Mouse (Mus musculus) MEL (cell line): ENCODE data around the gene Ovol2. TPM values are rescaled to one million over a fixed set of nuclear protein-coding genes. Genes with fewer than 3 reads are reported as not detected.

Experiments used
- DNase-seq: peaks from one replicate; pipeline ENCODE4 v3.0.0; 2011; ENCODE audit warnings: low read depth, low spot score
- H3K27ac ChIP-seq: 2 replicates; pipeline ENCODE4 v1.5.1; 2012; ENCODE audit warnings: low read depth, mild to moderate bottlenecking, control low read depth, low read length, moderate library complexity; ENCODE audit not compliant: control insufficient read depth
- H3K27me3 ChIP-seq, 2 experiments: fragments of 150-350 bp in 1 of 2; sonication (generic) in 1 of 2; 2 replicates each; pipeline ENCODE4 v1.6.1; 2012; ENCODE audit warnings: low read length in 2 of 2, mild to moderate bottlenecking in 2 of 2, improper control_type of control experiment in 1 of 2, moderate library complexity in 1 of 2; ENCODE audit not compliant: insufficient read depth in 2 of 2, control insufficient read depth in 1 of 2
- H3K36me3 ChIP-seq, 2 experiments: 2 replicates each; pipeline ENCODE4 v1.6.1; 2012 to 2014; ENCODE audit warnings: low read length in 2 of 2, improper control_type of control experiment in 1 of 2, inconsistent platforms in 1 of 2, mild to moderate bottlenecking in 1 of 2; ENCODE audit not compliant: insufficient read depth in 2 of 2, control insufficient read depth in 1 of 2
- H3K4me1 ChIP-seq, 2 experiments: fragments of 150-350 bp in 1 of 2; sonication (generic) in 1 of 2; 2 replicates each; pipeline ENCODE4 v1.6.1; 2012; ENCODE audit warnings: low read length in 2 of 2, improper control_type of control experiment in 1 of 2, mild to moderate bottlenecking in 1 of 2; ENCODE audit not compliant: insufficient read depth in 2 of 2, control insufficient read depth in 1 of 2
- H3K4me3 ChIP-seq, 2 experiments: fragments of 150-350 bp in 1 of 2; sonication (generic) in 1 of 2; 2 replicates each; pipeline ENCODE4 v1.5.1; 2012; ENCODE audit warnings: low read depth in 2 of 2, low read length in 2 of 2, mild to moderate bottlenecking in 2 of 2, moderate library complexity in 2 of 2, control low read depth in 1 of 2, improper control_type of control experiment in 1 of 2; ENCODE audit not compliant: control insufficient read depth in 1 of 2, insufficient read depth in 1 of 2
- H3K79me2 ChIP-seq: 2 replicates; pipeline ENCODE4 v1.6.1; 2012; ENCODE audit warnings: mild to moderate bottlenecking, low read length, moderate library complexity; ENCODE audit not compliant: control insufficient read depth, poor library complexity, insufficient read depth
- H3K9ac ChIP-seq: 2 replicates; pipeline ENCODE4 v1.6.1; 2012; ENCODE audit warnings: low read depth, mild to moderate bottlenecking, control low read depth, low read length, moderate library complexity; ENCODE audit not compliant: control insufficient read depth, poor library complexity, severe bottlenecking
- H3K9me3 ChIP-seq: fragments of 150-350 bp; sonication (generic); replicated peaks from 2 replicates; pipeline ENCODE4 v1.6.1; 2012; ENCODE audit warnings: mild to moderate bottlenecking, low read length, improper control_type of control experiment, moderate library complexity; ENCODE audit not compliant: insufficient read depth
- BHLHE40 ChIP-seq: IDR thresholded peaks from 2 replicates; pipeline ENCODE4 v1.6.1; 2012; ENCODE audit warnings: low read depth, mild to moderate bottlenecking, inconsistent platforms, low read length, improper control_type of control experiment, borderline replicate concordance
- CHD1 ChIP-seq: IDR thresholded peaks from 2 replicates; pipeline ENCODE4 v1.6.1; 2012; ENCODE audit warnings: low read depth, mild to moderate bottlenecking, inconsistent platforms, low read length, improper control_type of control experiment
- CHD2 ChIP-seq: IDR thresholded peaks from 2 replicates; pipeline ENCODE4 v1.6.1; 2011; ENCODE audit warnings: low read length, improper control_type of control experiment
- CTCF ChIP-seq, 3 experiments: IDR thresholded peaks in 2 of 3; conservative IDR thresholded peaks in 1 of 3; 2 replicates each; pipeline ENCODE4 v1.5.1; 2011 to 2012; ENCODE audit warnings: low read length in 3 of 3, low read depth in 2 of 3, mild to moderate bottlenecking in 2 of 3, improper control_type of control experiment in 1 of 3, inconsistent platforms in 1 of 3, mixed read lengths in 1 of 3, moderate library complexity in 1 of 3; ENCODE audit not compliant: control insufficient read depth in 1 of 3, insufficient read depth in 1 of 3, poor library complexity in 1 of 3, severe bottlenecking in 1 of 3
- E2F4 ChIP-seq: IDR thresholded peaks from 2 replicates; pipeline ENCODE4 v1.6.1; 2011; ENCODE audit warnings: low read depth, low read length, improper control_type of control experiment, borderline replicate concordance
- ELF1 ChIP-seq: IDR thresholded peaks from 2 replicates; pipeline ENCODE4 v1.6.1; 2014; ENCODE audit warnings: low read depth, mild to moderate bottlenecking, inconsistent platforms, low read length, improper control_type of control experiment, moderate library complexity
- GABPA ChIP-seq: IDR thresholded peaks from 2 replicates; pipeline ENCODE4 v1.6.1; 2012; ENCODE audit warnings: low read depth, mild to moderate bottlenecking, inconsistent platforms, low read length, improper control_type of control experiment, moderate library complexity
- GATA1 ChIP-seq: IDR thresholded peaks from 2 replicates; pipeline ENCODE4 v1.6.1; 2011; ENCODE audit warnings: low read depth, low read length, improper control_type of control experiment
- JUND ChIP-seq: IDR thresholded peaks from 2 replicates; pipeline ENCODE4 v1.6.1; 2011; ENCODE audit warnings: low read depth, mild to moderate bottlenecking, improper control_type of control experiment, low read length
- KAT2A ChIP-seq: conservative IDR thresholded peaks from 2 replicates; pipeline ENCODE4 v1.6.1; 2012; ENCODE audit warnings: low read depth, low read length, improper control_type of control experiment, inconsistent platforms
- MAFK ChIP-seq: IDR thresholded peaks from 2 replicates; pipeline ENCODE4 v1.6.1; 2011; ENCODE audit warnings: low read depth, mild to moderate bottlenecking, low read length, improper control_type of control experiment, borderline replicate concordance
- MAX ChIP-seq: IDR thresholded peaks from 2 replicates; pipeline ENCODE4 v1.6.1; 2011; ENCODE audit warnings: low read length, improper control_type of control experiment
- MEF2A ChIP-seq: IDR thresholded peaks from 2 replicates; pipeline ENCODE4 v1.6.1; 2014; ENCODE audit warnings: low read depth, mild to moderate bottlenecking, inconsistent platforms, low read length, improper control_type of control experiment; ENCODE audit not compliant: poor library complexity, insufficient replicate concordance, severe bottlenecking; ENCODE audit errors: extremely low read depth
- MXI1 ChIP-seq: IDR thresholded peaks from 2 replicates; pipeline ENCODE4 v1.6.1; 2011; ENCODE audit warnings: mild to moderate bottlenecking, low read depth, low read length, improper control_type of control experiment
- MYB ChIP-seq: IDR thresholded peaks from 2 replicates; pipeline ENCODE4 v1.6.1; 2011; ENCODE audit warnings: mild to moderate bottlenecking, low read depth, low read length, improper control_type of control experiment
- MYC ChIP-seq: IDR thresholded peaks from 2 replicates; pipeline ENCODE4 v1.6.1; 2011; ENCODE audit warnings: low read depth, mild to moderate bottlenecking, low read length, improper control_type of control experiment, moderate library complexity
- NELFE ChIP-seq: IDR thresholded peaks from 2 replicates; pipeline ENCODE4 v1.6.1; 2011; ENCODE audit warnings: low read depth, low read length, improper control_type of control experiment
- NRF1 ChIP-seq: IDR thresholded peaks from 2 replicates; pipeline ENCODE4 v1.6.1; 2014; ENCODE audit warnings: low read depth, mild to moderate bottlenecking, inconsistent platforms, low read length, improper control_type of control experiment, moderate library complexity; ENCODE audit not compliant: poor library complexity, insufficient read depth, severe bottlenecking
- POLR2A ChIP-seq, 2 experiments: IDR thresholded peaks; 2 replicates each; pipeline ENCODE4 v1.6.1; 2011 to 2012; ENCODE audit warnings: low read length in 2 of 2, mild to moderate bottlenecking in 2 of 2, control low read depth in 1 of 2, improper control_type of control experiment in 1 of 2, low read depth in 1 of 2, moderate library complexity in 1 of 2; ENCODE audit not compliant: control insufficient read depth in 1 of 2, insufficient read depth in 1 of 2, poor library complexity in 1 of 2
- POLR2AphosphoS2 ChIP-seq: IDR thresholded peaks from 2 replicates; pipeline ENCODE4 v1.6.1; 2011; ENCODE audit warnings: low read length, improper control_type of control experiment
- POLR2AphosphoS5 ChIP-seq: IDR thresholded peaks from 2 replicates; pipeline ENCODE4 v1.6.1; 2012; ENCODE audit warnings: low read depth, borderline replicate concordance, mild to moderate bottlenecking, inconsistent platforms, low read length, moderate library complexity, mixed read lengths
- RCOR1 ChIP-seq: IDR thresholded peaks from 2 replicates; pipeline ENCODE4 v1.6.1; 2012; ENCODE audit warnings: low read depth, mild to moderate bottlenecking, inconsistent platforms, low read length, improper control_type of control experiment
- SMC3 ChIP-seq: IDR thresholded peaks from 2 replicates; pipeline ENCODE4 v1.6.1; 2011; ENCODE audit warnings: low read depth, low read length, improper control_type of control experiment
- TAL1 ChIP-seq: IDR thresholded peaks from 2 replicates; pipeline ENCODE4 v1.6.1; 2012; ENCODE audit warnings: mild to moderate bottlenecking, inconsistent platforms, low read length, moderate library complexity, mixed read lengths
- TBP ChIP-seq: IDR thresholded peaks from 2 replicates; pipeline ENCODE4 v1.8.0; 2011; ENCODE audit warnings: low read depth, low read length, improper control_type of control experiment
- TCF12 ChIP-seq: IDR thresholded peaks from 2 replicates; pipeline ENCODE4 v1.6.1; 2014; ENCODE audit warnings: low read depth, mild to moderate bottlenecking, inconsistent platforms, low read length, improper control_type of control experiment, moderate library complexity
- UBTF ChIP-seq: IDR thresholded peaks from 2 replicates; pipeline ENCODE4 v1.6.1; 2012; ENCODE audit warnings: low read depth, mild to moderate bottlenecking, inconsistent platforms, low read length, improper control_type of control experiment, moderate library complexity, borderline replicate concordance; ENCODE audit not compliant: insufficient read depth
- USF1 ChIP-seq: IDR thresholded peaks from 2 replicates; pipeline ENCODE4 v1.6.1; 2014; ENCODE audit warnings: low read depth, mild to moderate bottlenecking, inconsistent platforms, low read length, improper control_type of control experiment, moderate library complexity
- USF2 ChIP-seq, 2 experiments: IDR thresholded peaks; 2 replicates each; pipeline ENCODE4 v1.6.1; 2011 to 2012; ENCODE audit warnings: improper control_type of control experiment in 2 of 2, low read length in 2 of 2, borderline replicate concordance in 1 of 2, inconsistent platforms in 1 of 2, low read depth in 1 of 2, mild to moderate bottlenecking in 1 of 2; ENCODE audit not compliant: insufficient read depth in 1 of 2
- ZKSCAN1 ChIP-seq: IDR thresholded peaks from 2 replicates; pipeline ENCODE4 v1.6.1; 2012; ENCODE audit warnings: low read depth, mild to moderate bottlenecking, inconsistent platforms, low read length, improper control_type of control experiment, moderate library complexity
- ZMIZ1 ChIP-seq: IDR thresholded peaks from 2 replicates; pipeline ENCODE4 v1.6.1; 2012; ENCODE audit warnings: low read depth, mild to moderate bottlenecking, inconsistent platforms, low read length, improper control_type of control experiment, moderate library complexity
- ZNF384 ChIP-seq: IDR thresholded peaks from 2 replicates; pipeline ENCODE4 v1.6.1; 2012; ENCODE audit warnings: low read depth, mild to moderate bottlenecking, inconsistent platforms, low read length, improper control_type of control experiment
- polyA plus RNA-seq, 2 experiments: library from polyadenylated mRNA; stranded (reverse) in 1 of 2; unstranded in 1 of 2; fragments of >175 nt in 1 of 2; fragments of >200 nt in 1 of 2; gene quantifications; 2 replicates each; pipeline versions ENCODE4 v1.2.1 to v1.2.4; 2012; ENCODE audit warnings: low replicate concordance in 2 of 2, low read depth in 1 of 2; ENCODE audit not compliant: insufficient read length in 2 of 2, insufficient read depth in 1 of 2, missing spikeins in 1 of 2
- total RNA-seq: library from RNA; depleted of rRNA; stranded (reverse); fragments of 300-350 nt; gene quantifications from 2 replicates; pipeline ENCODE4 v1.2.3, GENCODE M21; 2012

Ovol2 gene
- total and polyA plus RNA-seq, 3 experiments, result not detected

GRCm38 (mm10) chr2:144368400-144369019 is 36.6 kb upstream of the Ovol2 start, which contains the start of the genes Kat14 and Pet117 (continued):
- TF ChIP-seq JUND, result no peak
- peak; percentile 95 for TF ChIP-seq ELF1
- no peak for TF ChIP-seq CHD2
- TF ChIP-seq E2F4, result no peak
- peak; percentile 72; the same call in 1 of the 2 replicates for TF ChIP-seq MEF2A
- peak in 1 of 2 experiments; percentile 95; a peak in 2 of 4 replicates for TF ChIP-seq POLR2A (IDR thresholded peaks at IDR 0.05; ENCODE audit: control insufficient read depth in 1 of 2, insufficient read depth in 1 of 2, low read depth in 1 of 2, low read length in 2 of 2, poor library complexity in 1 of 2)
- 0 out of 2 replicates have a peak, but pooled peaks have one; percentile 9 for TF ChIP-seq MAX
- peak; percentile 80; the same call in 1 of the 2 replicates for TF ChIP-seq POLR2AphosphoS2
- 0 out of 2 replicates have a peak, but pooled peaks have one; percentile 14 for TF ChIP-seq MAFK
- TF ChIP-seq SMC3, result no peak
- no peak for TF ChIP-seq UBTF
- no peak for TF ChIP-seq CTCF (IDR thresholded peaks at IDR 0.05 in 2 of 3, conservative IDR thresholded peaks at IDR 0.05 in 1 of 3; ENCODE audit: control insufficient read depth in 1 of 3, insufficient read depth in 1 of 3, low read depth in 2 of 3, low read length in 3 of 3, poor library complexity in 1 of 3, severe bottlenecking in 1 of 3)
- no peak for TF ChIP-seq MYC
- TF ChIP-seq NELFE, result peak; percentile 85
- TF ChIP-seq TBP, result peak; percentile 59
- no peak; the same call in 1 of the 2 replicates for TF ChIP-seq BHLHE40
- no peak for TF ChIP-seq CHD1
- no peak for TF ChIP-seq TAL1
- no peak for TF ChIP-seq ZKSCAN1
- TF ChIP-seq ZMIZ1, result peak; percentile 90
- TF ChIP-seq MYB, result peak; percentile 66
- TF ChIP-seq NRF1, result peak; percentile 48; the same call in 1 of the 2 replicates

- Histone ChIP-seq H3K79me2 (no peaks in the 10 kb centered on the region), H3K4me1 (no peaks in the 10 kb centered on the region), H3K4me3 (no peak overlapping the region), H3K27me3 (peaks cover 5 to 10% of the 10 kb centered on the region in 2 experiments), H3K27ac (no peak overlapping the region), H3K9me3 (no peaks in the 10 kb centered on the region)
- no peak for DNase-seq
- TF ChIP-seq USF1, result no peak
- TF ChIP-seq USF2 (IDR thresholded peaks at IDR 0.05; ENCODE audit: borderline replicate concordance in 1 of 2, insufficient read depth in 1 of 2, low read depth in 1 of 2, low read length in 2 of 2), result no peak
- TF ChIP-seq UBTF, result no peak
- no peak for TF ChIP-seq MXI1
- TF ChIP-seq TCF12, result no peak
- TF ChIP-seq MYC, result no peak
- no peak for TF ChIP-seq POLR2AphosphoS2
- no peak for TF ChIP-seq KAT2A
- TF ChIP-seq E2F4, result no peak
- TF ChIP-seq GABPA, result no peak
- no peak for TF ChIP-seq RCOR1
- TF ChIP-seq POLR2AphosphoS5, result no peak
- no peak for TF ChIP-seq ZNF384
- TF ChIP-seq ELF1, result no peak
- no peak for TF ChIP-seq GATA1
- TF ChIP-seq CHD2, result no peak
- TF ChIP-seq, all 39 proteins: peak for 0
- H3K9ac ChIP-seq, result no peak overlapping the region
- no peaks in the 10 kb centered on the region for H3K36me3 ChIP-seq
Measured at GRCm38 (mm10) chr2:144352843-144353242, 20.9 kb upstream of the Ovol2 start.
